13 mouse cellular contexts compared by ENCODE assay signal in the genomic region with DNA sequence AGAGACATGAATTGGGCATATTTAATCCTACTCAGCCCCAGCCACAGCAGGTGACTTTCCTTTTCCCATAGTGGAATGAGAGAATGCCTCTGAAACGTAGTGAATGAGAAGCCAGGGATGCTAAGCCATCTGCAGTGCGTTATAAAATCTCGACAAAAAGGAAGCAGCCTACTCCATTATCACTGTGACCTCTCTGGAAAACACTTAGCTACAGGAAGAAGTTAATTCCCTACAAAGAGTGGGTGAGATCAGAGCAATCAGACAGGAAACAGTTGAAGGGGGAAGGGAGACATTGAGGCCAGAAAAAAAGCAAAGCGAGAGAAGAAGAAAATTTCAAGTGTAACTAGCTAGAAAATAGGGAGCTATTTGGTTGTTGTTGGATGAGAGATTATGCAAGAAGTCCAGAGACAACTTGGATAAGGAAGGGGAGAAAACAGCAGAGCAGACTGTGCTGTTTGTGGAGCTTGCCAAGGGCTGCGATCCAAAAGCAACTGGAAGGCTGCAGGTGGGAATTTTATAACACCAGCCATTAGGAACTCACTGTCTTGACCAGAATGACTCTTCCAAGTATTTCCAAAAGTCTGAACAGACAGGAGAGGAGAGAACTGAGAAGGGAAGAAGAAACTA.
DNase-seq lines count a peak whose midpoint lies in the region; ATAC-seq lines count a peak whose summit lies in the region.
"Had no signal": no experiment of that assay in that cellular context is flagged by ENCODE, and none has a peak within 500 bp of the region (broad histone marks: within the 10 kb centered on the region; RNA-seq: fewer than 3 reads in every experiment).

No protein-coding gene starts in this region.

- H3K9ac ChIP-seq in hindbrain, embryonic 16.5 days (ENCODE audit: low read depth, low read length): no peak overlapping the region
- H3K9ac ChIP-seq: embryonic facial prominence, embryonic 13.5 days; limb, embryonic 13.5 days had no signal

- H3K4me3 ChIP-seq in hindbrain, embryonic 16.5 days (ENCODE audit: low read length): no peak overlapping the region
- H3K4me3 ChIP-seq: embryonic facial prominence, embryonic 13.5 days; limb, embryonic 13.5 days had no signal

- 47% methylated on average over 5 of the region's 5 CpGs for WGBS in hindbrain, embryonic 16.5 days

- H3K27ac ChIP-seq in hindbrain, embryonic 16.5 days (ENCODE audit: low read depth, low read length): no peak overlapping the region
- H3K27ac ChIP-seq: embryonic facial prominence, embryonic 13.5 days; limb, embryonic 13.5 days had no signal

- no peaks in the 10 kb centered on the region for H3K27me3 ChIP-seq in hindbrain, embryonic 16.5 days (replicated peaks; ENCODE audit: control insufficient read depth, insufficient read depth, low read length)
- H3K27me3 ChIP-seq: embryonic facial prominence, embryonic 13.5 days; limb, embryonic 13.5 days had no signal

- no peaks in the 10 kb centered on the region for H3K36me3 ChIP-seq in hindbrain, embryonic 16.5 days (ENCODE audit: control insufficient read depth, insufficient read depth, low read length)
- H3K36me3 ChIP-seq: embryonic facial prominence, embryonic 13.5 days; G1E; limb, embryonic 13.5 days had no signal

- H3K4me2 ChIP-seq in hindbrain, embryonic 16.5 days (ENCODE audit: low read length): no peak overlapping the region
- H3K4me2 ChIP-seq: embryonic facial prominence, embryonic 13.5 days; limb, embryonic 13.5 days had no signal

- no peak for ATAC-seq in hindbrain, embryonic 16.5 days
- no peak for ATAC-seq in erythroid progenitor cell, adult 5-6 weeks (replicated peaks; ENCODE audit: low FRiP score, poor library complexity, severe bottlenecking)

- peak; percentile 21 to 41 for DNase-seq in cerebellum, postnatal 10 days
- DNase-seq in cerebellum, adult 11-12 months: no peak
- DNase-seq in lung, postnatal 25 days (ENCODE audit: low spot score): peak; percentile 28
- no peak for DNase-seq in lung, postnatal 10 days
- peak; percentile 19 for DNase-seq in gonadal fat pad, adult 2 months (ENCODE audit: low read depth)
- DNase-seq in lung, postnatal 36 days: peak; percentile 22
- DNase-seq: adrenal gland, adult 2 months; cerebellum, adult 11 months had no signal

- H3K4me1 ChIP-seq in hindbrain, embryonic 16.5 days (ENCODE audit: control insufficient read depth, insufficient read depth, low read depth, low read length): no peaks in the 10 kb centered on the region
- H3K4me1 ChIP-seq: embryonic facial prominence, embryonic 13.5 days had no signal

- H3K9me3 ChIP-seq in hindbrain, embryonic 16.5 days (ENCODE audit: control insufficient read depth, low read length): no peaks in the 10 kb centered on the region
- H3K9me3 ChIP-seq: embryonic facial prominence, embryonic 13.5 days; limb, embryonic 13.5 days had no signal

Comparison
In these comparisons a context has a peak if more than half of its experiments do, and no peak if none do; other contexts are left out.
1. DNase-seq: peak in cerebellum, postnatal 10 days (2 of 2), lung, postnatal 25 days (single experiment), gonadal fat pad, adult 2 months (single experiment) and lung, postnatal 36 days (single experiment); none in cerebellum, adult 11-12 months (single experiment) and lung, postnatal 10 days (single experiment).